Mouse (Mus musculus) midbrain, embryonic 10.5 days (tissue): ENCODE results near the gene Mc1r. TPM values are rescaled to one million over a fixed set of nuclear protein-coding genes. Genes with fewer than 3 reads are reported as not detected.

Experiments used
- DNase-seq: peaks from one replicate; pipeline ENCODE4 v3.0.0-alpha.2; 2017; ENCODE audit warnings: low spot score
- H3K27ac ChIP-seq: fragments of 300-500 bp; sonication (generic); replicated peaks from 2 replicates; pipeline ENCODE4 v1.5.1; 2016; ENCODE audit warnings: mild to moderate bottlenecking
- H3K27me3 ChIP-seq: fragments of 300-500 bp; sonication (generic); 2 replicates; pipeline ENCODE4 v1.6.1; 2016; ENCODE audit warnings: low read depth, mild to moderate bottlenecking; ENCODE audit not compliant: poor library complexity, severe bottlenecking
- H3K36me3 ChIP-seq: fragments of 300-500 bp; sonication (generic); 2 replicates; pipeline ENCODE4 v1.6.1; 2016; ENCODE audit warnings: mild to moderate bottlenecking, moderate library complexity
- H3K4me1 ChIP-seq: fragments of 300-500 bp; sonication (generic); 2 replicates; pipeline ENCODE4 v1.6.1; 2016
- H3K4me3 ChIP-seq: fragments of 300-500 bp; sonication (generic); 2 replicates; pipeline ENCODE4 v1.5.1; 2016; ENCODE audit warnings: mild to moderate bottlenecking, moderate library complexity
- H3K9me3 ChIP-seq: fragments of 300-500 bp; sonication (generic); replicated peaks from 2 replicates; pipeline ENCODE4 v1.6.1; 2016; ENCODE audit warnings: mild to moderate bottlenecking
- WGBS: fragments of 180-500 bp; shearing (Covaris S2); methylation state at CpG from one replicate; pipeline ENCODE4 v1.1.7; 2016; 5-methylcytosine and 5-hydroxymethylcytosine counted together
- polyA plus RNA-seq: library from polyadenylated mRNA; unstranded; fragments of >200 nt; fragmentation: Nextera tagmentation; extraction: Ambion mirVana; gene quantifications from 2 replicates; pipeline ENCODE4 v1.2.1, GENCODE M21; 2016

Gene Mc1r
- 0.06 and 0.10 TPM in 2 replicates for polyA plus RNA-seq

GRCm38 (mm10) chr8:123406786-123407185, at the start of gene Mc1r:
Mc1r (plus strand) TSS chr8:123407107.
- Histone ChIP-seq H3K4me1 (peaks cover 56% of the 10 kb centered on the region), H3K27me3 (peaks cover 39% of the 10 kb centered on the region), H3K27ac (peak within 1 kb of the TSS; percentile 58), H3K9me3 (no peaks in the 10 kb centered on the region), H3K4me3 (0 out of 2 replicates have a peak within 1 kb of the TSS, but pooled peaks have one; percentile 3), H3K36me3 (peaks cover 18% of the 10 kb centered on the region)
- WGBS, result 5% methylated on average over 4 of the region's 4 CpGs
- DNase-seq, result peak; percentile 77

GRCm38 (mm10) chr8:123361082-123361739, 45.7 kb upstream of the Mc1r start:
- H3K4me1 ChIP-seq, result peaks cover 3% of the 10 kb centered on the region
- H3K27ac ChIP-seq, result peak overlapping the region; percentile 67
- no peaks in the 10 kb centered on the region for H3K9me3 ChIP-seq
- no peak overlapping the region for H3K4me3 ChIP-seq
- 40% methylated on average over 12 of the region's 12 CpGs for WGBS
- 0 out of 2 replicates have a peak, but pooled peaks cover 4% of the 10 kb centered on the region for H3K27me3 ChIP-seq
- DNase-seq, result peak; percentile 85
- H3K36me3 ChIP-seq, result peaks cover 55% of the 10 kb centered on the region

- no peaks in the 10 kb centered on the region for H3K9me3 ChIP-seq
- peak within 1 kb of the TSS; percentile 86 for H3K4me3 ChIP-seq
- H3K36me3 ChIP-seq, result peaks cover 30% of the 10 kb centered on the region
- H3K27me3 ChIP-seq, result no peaks in the 10 kb centered on the region
- under 1% methylated on average over 75 of the region's 75 CpGs for WGBS
- DNase-seq, result peak; percentile 97
- peak within 1 kb of the TSS; percentile 95 for H3K27ac ChIP-seq
- H3K4me1 ChIP-seq, result peaks cover 33% of the 10 kb centered on the region
These were observed 33.3 kb upstream of the Mc1r start, which contains the start of gene Tcf25 for GRCm38 (mm10) chr8:123373403-123374238. Tcf25 (plus strand) TSS chr8:123373753.

GRCm38 (mm10) chr8:123374239-123374578, 32.7 kb upstream of the Mc1r start:
- Histone ChIP-seq H3K4me3 (peak overlapping the region; percentile 86), H3K27me3 (no peaks in the 10 kb centered on the region), H3K36me3 (peaks cover 26% of the 10 kb centered on the region), H3K9me3 (no peaks in the 10 kb centered on the region), H3K4me1 (peaks cover 33% of the 10 kb centered on the region), H3K27ac (peak overlapping the region; percentile 95)
- under 1% methylated on average over 20 of the region's 20 CpGs for WGBS
- peak; percentile 96 for DNase-seq

- H3K36me3 ChIP-seq, result peaks cover 28% of the 10 kb centered on the region
- no peak overlapping the region for H3K27ac ChIP-seq
- no peak overlapping the region for H3K4me3 ChIP-seq
- no peaks in the 10 kb centered on the region for H3K27me3 ChIP-seq
- no peak for DNase-seq
- WGBS, result 92% methylated on average over 10 of the region's 10 CpGs
- peaks cover 33% of the 10 kb centered on the region for H3K4me1 ChIP-seq
- H3K9me3 ChIP-seq, result no peaks in the 10 kb centered on the region
These were observed 31.2 kb upstream of the Mc1r start for GRCm38 (mm10) chr8:123375701-123376100.

GRCm38 (mm10) chr8:123376106-123376505, 30.8 kb upstream of the Mc1r start:
- H3K4me3 ChIP-seq, result no peak overlapping the region
- 74% methylated on average over 8 of the region's 8 CpGs for WGBS

GRCm38 (mm10) chr8:123381711-123382110, 25.2 kb upstream of the Mc1r start:
- 91% methylated on average over 4 of the region's 4 CpGs for WGBS
- Histone ChIP-seq H3K36me3 (peaks cover 73% of the 10 kb centered on the region), H3K4me3 (no peak overlapping the region), H3K4me1 (no peaks in the 10 kb centered on the region), H3K9me3 (no peaks in the 10 kb centered on the region), H3K27ac (no peak overlapping the region), H3K27me3 (no peaks in the 10 kb centered on the region)
- DNase-seq, result no peak

More at GRCm38 (mm10) chr8:123376106-123376505, 30.8 kb upstream of the Mc1r start:
- no peak for DNase-seq
- Histone ChIP-seq H3K27me3 (no peaks in the 10 kb centered on the region), H3K36me3 (peaks cover 32% of the 10 kb centered on the region), H3K27ac (no peak overlapping the region), H3K9me3 (no peaks in the 10 kb centered on the region), H3K4me1 (peaks cover 33% of the 10 kb centered on the region)

- peaks cover 76% of the 10 kb centered on the region for H3K36me3 ChIP-seq
These were observed 24.4 kb upstream of the Mc1r start for GRCm38 (mm10) chr8:123382516-123382915.

GRCm38 (mm10) chr8:123384883-123385540, 21.9 kb upstream of the Mc1r start:
- no peaks in the 10 kb centered on the region for H3K27me3 ChIP-seq
- no peak overlapping the region for H3K27ac ChIP-seq
- 75% methylated on average over 9 of the region's 9 CpGs for whole genome bisulfite sequencing
- no peaks in the 10 kb centered on the region for H3K9me3 ChIP-seq
- no peak overlapping the region for H3K4me3 ChIP-seq
- H3K4me1 ChIP-seq, result no peaks in the 10 kb centered on the region
- peaks cover 95% of the 10 kb centered on the region for H3K36me3 ChIP-seq
- peak; percentile 24 for DNase-seq

More at GRCm38 (mm10) chr8:123382516-123382915, 24.4 kb upstream of the Mc1r start:
- no peak for DNase-seq
- Histone ChIP-seq H3K27me3 (no peaks in the 10 kb centered on the region), H3K9me3 (no peaks in the 10 kb centered on the region), H3K27ac (no peak overlapping the region), H3K4me1 (no peaks in the 10 kb centered on the region), H3K4me3 (no peak overlapping the region)
- WGBS, result 94% methylated on average over 8 of the region's 8 CpGs

GRCm38 (mm10) chr8:123387041-123387440, 19.9 kb upstream of the Mc1r start:
- Histone ChIP-seq H3K9me3 (no peaks in the 10 kb centered on the region), H3K4me3 (no peak overlapping the region), H3K27ac (no peak overlapping the region), H3K4me1 (no peaks in the 10 kb centered on the region), H3K36me3 (peaks cover 100% of the 10 kb centered on the region), H3K27me3 (no peaks in the 10 kb centered on the region)
- whole genome bisulfite sequencing, result 88% methylated on average over 3 of the region's 3 CpGs
- no peak for DNase-seq

- no peak overlapping the region for H3K4me3 ChIP-seq
- no peak for DNase-seq
- H3K27me3 ChIP-seq, result no peaks in the 10 kb centered on the region
- H3K27ac ChIP-seq, result no peak overlapping the region
- peaks cover 100% of the 10 kb centered on the region for H3K36me3 ChIP-seq
- no peaks in the 10 kb centered on the region for H3K9me3 ChIP-seq
- WGBS, result 96% methylated on average over 8 of the region's 8 CpGs
- no peaks in the 10 kb centered on the region for H3K4me1 ChIP-seq
These were observed 19.1 kb upstream of the Mc1r start for GRCm38 (mm10) chr8:123387801-123388200.

GRCm38 (mm10) chr8:123389026-123389425, 17.9 kb upstream of the Mc1r start:
- 98% methylated on average over 7 of the region's 7 CpGs for WGBS

More at GRCm38 (mm10) chr8:123389026-123389425, 17.9 kb upstream of the Mc1r start:
- DNase-seq, result no peak
- H3K9me3 ChIP-seq, result no peaks in the 10 kb centered on the region
- H3K27ac ChIP-seq, result no peak overlapping the region
- H3K27me3 ChIP-seq, result no peaks in the 10 kb centered on the region
- no peaks in the 10 kb centered on the region for H3K4me1 ChIP-seq
- H3K4me3 ChIP-seq, result no peak overlapping the region
- peaks cover 100% of the 10 kb centered on the region for H3K36me3 ChIP-seq
